Mouse (Mus musculus) bone marrow macrophage, adult 2 months (primary cell): ENCODE data around the gene Pdcd6.

Experiments used
- CTCF ChIP-seq: IDR thresholded peaks from 2 replicates; pipeline ENCODE4 v1.5.1; 2012; ENCODE audit warnings: low read depth, mild to moderate bottlenecking, low read length, moderate library complexity
- POLR2A ChIP-seq: IDR thresholded peaks from 2 replicates; pipeline ENCODE4 v1.6.1; 2012; ENCODE audit warnings: mild to moderate bottlenecking, low read depth, low read length, borderline replicate concordance

GRCm38 (mm10) chr13:74329321-74329720 is 11.9 kb upstream of the Pdcd6 start:
- TF ChIP-seq CTCF (no peak), POLR2A (no peak)
